Mouse (Mus musculus) A20 (cell line): ENCODE data around the gene Pik3r1.

ENCODE experiments used
- DNase-seq: peaks from one replicate; pipeline ENCODE4 v3.0.0-alpha.2; 2011; ENCODE audit warnings: low read depth, low spot score

Gene Pik3r1

DNA sequence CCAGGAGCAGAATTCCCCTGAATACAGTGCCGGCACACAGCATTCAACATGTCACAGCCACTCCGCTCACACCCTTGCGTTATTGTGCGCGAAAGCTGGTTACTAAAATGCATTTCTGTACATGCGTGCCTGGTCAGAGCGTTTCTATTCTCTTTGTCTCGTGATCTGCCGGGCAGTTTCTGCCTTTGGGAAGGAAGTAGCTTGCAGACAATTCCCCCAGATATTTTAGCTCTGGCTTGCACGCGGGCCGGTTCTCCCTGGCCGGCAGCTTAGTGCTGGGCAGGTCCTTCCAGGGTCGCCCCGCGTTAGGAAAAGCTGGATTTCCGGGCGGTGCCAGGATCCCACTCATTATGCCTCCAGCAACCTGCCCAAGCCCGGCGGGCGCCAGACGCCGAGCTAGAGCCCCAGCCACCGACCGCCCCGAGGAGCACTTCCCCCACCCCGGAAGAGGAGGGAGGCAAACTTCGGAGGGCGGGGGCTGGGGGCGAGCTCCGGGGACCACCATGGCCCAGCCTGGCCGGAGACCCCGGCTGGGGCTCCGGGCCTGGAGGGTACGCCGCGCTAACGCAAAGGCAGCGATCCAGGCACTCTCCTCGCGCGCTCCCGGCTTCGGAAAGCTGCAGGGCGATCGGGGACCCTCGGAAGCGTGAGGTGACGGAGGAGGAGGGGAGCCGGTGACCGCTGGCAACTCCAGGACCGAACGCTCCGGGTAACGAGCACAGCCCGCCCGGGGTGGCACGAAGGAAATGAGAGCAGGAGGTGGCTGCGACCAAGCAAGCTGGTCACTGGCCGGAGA lies 806 bp downstream of the Pik3r1 start:
- DNase-seq: peak; percentile 87

DNA sequence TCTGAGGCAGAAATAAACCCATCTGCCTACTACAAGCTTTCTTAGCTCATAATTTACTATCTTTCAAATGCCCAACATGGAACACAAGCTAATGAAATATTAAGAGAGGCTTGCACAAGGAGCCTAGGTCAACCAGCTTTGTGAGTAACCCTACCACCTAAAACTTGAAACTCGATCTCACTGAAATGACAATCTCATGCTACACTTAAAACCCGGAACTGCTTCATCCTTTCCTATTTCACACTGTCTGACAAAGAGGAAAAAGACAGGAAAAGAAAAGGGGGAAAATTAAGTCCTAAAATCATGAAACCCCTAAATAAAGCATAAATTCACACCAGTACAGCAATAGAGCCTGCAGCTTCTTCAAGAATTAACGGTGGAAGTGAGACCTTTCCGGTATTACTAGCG lies 1.4 kb downstream of the Pik3r1 start:
- peak; percentile 64 for DNase-seq

DNA sequence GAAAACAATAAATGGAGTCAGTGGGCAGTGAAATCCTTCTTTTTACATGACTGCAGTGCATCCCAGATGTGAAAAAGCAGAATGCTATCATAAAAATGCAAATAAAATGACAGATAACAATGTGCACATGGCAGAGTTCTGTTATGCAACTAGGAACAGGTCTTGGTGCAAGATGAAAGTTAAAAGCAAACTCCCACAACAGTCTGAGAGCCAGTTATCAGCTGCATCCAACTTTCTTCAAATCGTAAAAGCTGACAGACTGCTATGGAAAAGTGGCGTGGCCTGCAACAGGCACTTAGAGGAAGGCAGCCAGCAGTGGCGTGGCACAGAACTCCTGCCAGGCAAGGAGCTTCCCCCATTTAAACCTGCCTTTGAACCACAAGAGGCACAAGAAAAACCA lies 2.0 kb downstream of the Pik3r1 start:
- DNase-seq: no peak

DNA sequence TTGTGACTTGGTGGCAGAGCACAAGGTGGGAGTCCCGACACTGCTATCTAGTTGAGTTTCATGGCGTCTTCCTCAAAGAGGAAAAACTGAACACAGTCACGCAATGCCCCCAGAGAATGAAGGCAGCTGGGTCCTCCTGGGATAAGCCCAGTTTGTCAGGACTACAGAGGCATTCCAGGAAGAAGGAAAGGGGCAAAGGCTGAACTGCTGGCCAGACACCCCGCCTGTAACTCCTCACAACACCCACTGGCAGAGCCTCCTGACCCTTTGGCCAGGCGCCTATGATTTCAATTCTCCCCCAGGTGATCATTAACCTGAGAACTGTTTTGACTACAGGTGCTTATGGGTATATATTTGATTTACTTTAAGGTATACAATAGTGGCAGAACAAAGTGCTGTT lies 3.9 kb downstream of the Pik3r1 start:
- DNase-seq: no peak

DNA sequence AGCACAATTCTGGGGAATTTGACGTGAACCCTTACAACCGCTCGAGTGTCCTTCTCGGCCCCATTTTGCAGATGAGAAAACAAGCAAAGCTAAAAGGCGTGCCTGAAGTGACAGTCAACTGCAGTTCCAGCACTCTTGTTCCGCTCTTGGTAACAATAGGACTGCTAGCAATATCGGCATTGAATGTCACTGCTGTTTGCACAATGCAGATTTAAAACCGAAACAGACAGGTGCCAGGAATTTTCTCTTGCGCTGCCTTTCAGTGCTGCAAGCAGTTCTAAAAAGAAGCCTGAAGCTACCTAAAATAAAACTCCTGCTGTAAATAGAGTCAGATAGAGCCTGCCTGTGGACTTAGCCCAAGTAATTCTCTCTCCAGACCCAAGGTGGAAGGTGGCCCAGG lies 4.3 kb downstream of the Pik3r1 start:
- DNase-seq: no peak

DNA sequence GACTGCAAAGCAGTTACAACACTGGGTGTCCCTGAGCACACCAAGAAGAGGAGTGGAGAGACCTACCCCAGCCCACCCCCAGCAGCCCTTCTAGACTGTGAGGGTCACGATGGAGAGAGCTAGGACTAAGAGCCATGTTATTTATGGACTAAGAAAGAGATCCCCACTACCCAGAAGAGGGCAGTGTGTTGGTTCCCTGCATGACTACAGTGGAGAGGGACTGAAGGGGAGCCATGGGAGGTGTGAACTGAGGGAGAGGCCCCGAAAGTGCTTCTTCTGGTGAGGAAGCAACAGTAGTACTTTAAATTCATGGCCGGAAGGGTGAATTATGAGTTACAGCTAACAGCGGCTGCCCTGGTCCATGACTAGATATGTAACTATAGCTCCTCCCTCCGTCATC lies 4.9 kb downstream of the Pik3r1 start:
- no peak for DNase-seq

DNA sequence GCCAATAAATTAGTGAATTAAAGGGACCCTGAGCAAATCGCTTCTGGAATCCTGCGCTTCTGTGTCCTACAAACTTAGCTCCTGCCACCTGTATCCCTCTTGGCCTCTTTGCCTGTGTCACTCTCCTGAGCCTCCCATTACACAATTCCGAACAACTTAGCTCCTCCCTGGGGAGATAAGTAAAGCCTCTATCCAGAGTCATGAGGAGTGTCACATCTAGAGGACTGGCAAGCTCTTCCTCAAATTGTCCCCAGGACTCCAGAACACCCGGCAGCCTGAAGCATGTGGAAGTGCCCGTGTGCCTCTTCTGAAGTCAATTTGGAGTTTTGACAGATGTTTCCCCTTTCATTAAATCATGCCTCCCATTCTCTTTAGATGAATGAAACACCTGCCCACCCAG lies 6.4 kb downstream of the Pik3r1 start:
- DNase-seq: no peak

DNA sequence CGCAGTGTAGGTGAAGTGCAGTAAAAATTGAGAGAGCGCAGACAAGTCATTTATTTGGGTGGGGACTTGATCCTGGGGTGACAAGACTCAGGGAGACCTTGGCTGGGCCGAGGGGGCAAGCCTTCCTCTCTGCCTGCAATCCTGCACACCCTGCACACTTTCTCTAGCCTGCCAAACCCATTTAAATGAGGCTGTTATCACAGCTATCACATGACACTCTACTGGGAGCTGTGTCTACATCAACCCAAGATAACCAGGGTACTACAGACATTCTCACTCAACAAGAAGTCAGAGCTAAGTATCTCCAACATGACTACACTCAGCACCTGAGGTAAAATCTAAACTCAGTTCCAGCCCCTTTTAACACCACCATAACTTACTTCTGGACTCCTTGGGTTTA lies 7.1 kb downstream of the Pik3r1 start:
- DNase-seq: no peak

DNA sequence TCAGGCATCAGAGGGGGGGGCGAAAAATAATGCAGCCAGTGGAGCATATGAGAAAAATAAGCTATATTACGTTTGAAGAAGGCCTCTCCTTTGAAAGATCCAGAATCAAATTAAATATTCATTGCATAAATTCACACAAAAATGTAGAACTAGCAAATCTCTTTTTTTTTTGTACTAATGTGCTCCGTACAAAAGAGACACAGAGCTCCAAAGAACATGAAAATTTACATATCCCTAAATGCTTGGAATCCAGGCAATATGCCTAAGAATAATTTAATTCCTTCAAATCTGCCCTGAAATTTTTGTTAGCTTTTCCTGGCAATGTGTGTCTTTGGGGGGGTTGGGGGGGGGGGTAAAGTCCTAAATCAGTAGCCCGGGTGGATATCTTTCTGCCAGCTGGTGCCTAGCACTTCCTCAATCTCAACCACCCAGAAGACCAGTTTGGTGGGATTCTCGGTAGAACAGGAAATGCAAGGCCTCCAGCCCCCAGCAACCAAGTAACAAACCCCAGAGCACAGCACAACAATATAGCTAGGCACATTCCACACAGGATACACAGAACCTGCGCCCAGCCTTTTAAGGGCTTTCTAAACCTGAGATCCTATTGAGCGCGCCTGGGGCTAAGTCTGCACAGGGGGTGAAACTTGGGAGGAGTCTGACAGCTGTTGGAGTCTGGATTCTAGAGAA lies 7.9 kb downstream of the Pik3r1 start:
- DNase-seq: peak; percentile 53

DNA sequence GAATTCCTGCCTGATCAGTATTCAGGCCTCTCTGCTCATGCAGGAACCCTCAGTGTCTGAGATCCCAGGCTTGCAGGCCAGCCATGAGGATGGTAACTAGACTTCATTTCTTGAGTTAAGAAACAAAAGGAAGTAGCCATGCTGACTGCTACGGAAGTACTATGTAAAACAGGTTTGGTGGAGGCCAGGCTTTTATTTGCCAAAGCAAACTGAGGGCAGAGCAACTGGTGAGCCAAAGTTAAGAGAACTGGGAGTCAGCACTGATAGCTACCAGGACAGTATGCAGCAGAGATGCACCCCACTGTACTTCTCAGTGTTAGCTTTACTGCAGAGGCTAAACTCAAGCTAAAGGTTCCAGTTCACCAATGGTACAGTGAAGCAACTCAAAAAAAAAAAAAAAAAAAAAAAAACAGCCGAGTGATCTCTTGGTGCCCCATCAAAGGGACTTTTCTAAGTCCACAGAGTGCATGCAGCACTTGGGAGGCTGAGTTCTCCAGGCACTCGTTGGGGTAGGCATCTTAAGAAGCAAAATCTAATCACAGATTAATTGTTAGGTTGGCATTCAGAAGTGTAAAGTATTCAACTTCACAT lies 8.6 kb downstream of the Pik3r1 start:
- DNase-seq: peak; percentile 53

DNA sequence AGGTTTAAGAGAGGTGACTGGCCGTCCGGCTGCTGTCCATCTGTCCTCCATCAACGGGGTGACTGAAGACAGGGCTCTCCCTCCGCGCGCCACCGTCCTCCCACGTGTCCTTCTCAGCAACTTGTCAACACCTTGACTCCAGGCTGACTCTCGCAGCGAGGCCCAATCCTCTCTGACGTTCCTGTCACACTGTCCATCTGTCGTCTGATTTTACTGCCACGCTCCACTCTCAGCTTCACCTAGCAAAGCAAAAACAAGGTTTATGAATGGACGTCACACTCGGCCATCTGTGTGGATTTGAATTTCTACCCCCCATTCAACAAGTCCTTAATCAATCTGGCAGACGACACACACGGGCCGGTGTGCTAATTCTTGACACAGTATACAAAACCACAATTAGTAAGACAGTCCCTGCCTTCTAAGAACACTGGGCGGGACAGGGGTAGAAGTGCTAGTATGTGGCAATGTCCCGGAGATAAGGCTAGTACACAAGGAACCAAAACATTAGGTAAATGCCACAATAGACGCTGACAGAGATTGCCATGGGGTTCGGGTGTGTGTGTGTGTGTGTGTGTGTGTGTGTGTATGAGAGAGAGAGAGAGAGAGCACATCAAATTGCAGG lies 10.1 kb downstream of the Pik3r1 start:
- no peak for DNase-seq

DNA sequence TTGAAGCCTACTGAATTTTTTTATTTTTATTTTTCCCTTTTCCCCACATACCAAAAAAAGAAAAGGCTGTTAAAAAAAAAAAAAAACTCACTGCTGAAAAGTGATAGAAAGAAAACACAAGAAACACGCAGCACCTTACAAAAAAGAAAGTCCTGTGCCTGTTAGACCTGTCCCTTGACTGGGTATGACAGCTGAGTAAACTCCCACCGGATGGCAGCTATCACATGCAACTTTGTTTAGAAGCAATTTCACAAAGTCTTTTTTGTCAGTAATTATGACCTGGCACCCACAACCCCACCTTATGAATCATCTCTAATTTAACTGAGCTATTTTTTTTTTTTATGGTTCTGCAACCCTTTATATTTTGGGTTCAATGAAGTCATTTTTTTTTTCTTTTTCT lies 12.8 kb downstream of the Pik3r1 start:
- DNase-seq: no peak

DNA sequence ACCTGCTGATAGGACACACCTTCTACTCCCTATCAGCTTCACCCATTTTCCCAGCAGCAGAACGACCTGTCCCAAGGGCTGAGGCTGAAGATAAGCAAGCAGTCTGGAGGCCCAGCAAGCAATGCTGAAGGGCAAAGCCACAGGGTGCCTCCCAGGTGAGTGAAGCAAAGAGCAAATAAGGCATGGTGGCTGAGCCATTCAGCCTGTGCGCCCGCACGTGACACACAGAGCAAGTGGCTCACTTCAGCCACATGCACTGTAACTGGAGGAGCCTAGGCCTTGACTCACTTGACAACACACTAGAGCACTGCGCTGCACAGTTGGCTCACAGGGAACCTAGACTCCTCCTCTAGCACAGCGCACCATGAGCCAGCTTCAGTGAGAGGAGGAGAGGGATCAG lies 14.4 kb downstream of the Pik3r1 start:
- DNase-seq: no peak

DNA sequence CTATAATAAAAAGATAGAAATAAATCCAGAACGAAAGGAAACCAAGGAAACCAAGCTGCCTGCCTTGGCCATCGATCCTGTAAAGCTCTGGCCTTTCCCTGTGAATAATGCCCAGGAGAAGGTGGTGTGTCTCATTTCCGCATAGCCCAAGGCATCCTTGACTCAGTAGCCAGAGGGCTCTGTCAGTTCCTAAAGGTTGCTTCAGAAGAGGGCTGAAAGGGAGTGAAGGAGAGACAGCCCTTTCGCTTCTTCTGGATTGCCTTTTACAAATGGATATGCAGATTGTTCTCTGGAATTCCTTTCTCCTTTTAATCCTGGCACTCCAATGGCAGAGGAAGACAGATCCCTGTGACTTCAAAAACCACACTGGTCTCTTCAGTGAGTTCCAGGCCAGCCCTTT lies 16.2 kb downstream of the Pik3r1 start:
- DNase-seq: no peak

DNA sequence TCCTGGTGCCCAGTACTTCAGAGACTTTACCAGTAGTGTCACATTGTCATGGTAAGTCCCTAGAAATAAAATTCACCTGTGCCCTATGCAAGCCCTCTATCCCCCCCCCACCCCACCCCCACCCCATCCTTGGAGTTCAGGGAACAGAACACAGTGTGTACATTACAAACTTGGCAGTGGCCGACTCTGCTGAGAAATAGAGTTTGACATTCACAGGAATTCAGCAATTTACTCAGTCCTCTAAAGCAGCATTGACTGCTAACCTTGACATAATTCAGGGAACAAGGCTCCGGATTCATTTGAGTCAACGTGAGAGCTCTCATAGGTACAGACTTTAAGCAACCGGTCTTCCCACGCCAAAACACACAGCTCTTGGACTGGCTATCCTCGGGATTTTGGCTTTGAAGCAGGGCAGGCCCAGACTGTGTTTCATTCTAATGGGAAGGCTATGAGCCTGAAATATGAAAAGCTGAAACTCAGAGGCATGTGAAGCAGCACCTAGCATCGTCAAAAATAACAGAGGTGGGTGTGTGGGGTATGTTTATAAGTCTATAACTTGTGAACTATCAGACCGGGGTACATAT lies 21.9 kb downstream of the Pik3r1 start:
- DNase-seq: no peak

DNA sequence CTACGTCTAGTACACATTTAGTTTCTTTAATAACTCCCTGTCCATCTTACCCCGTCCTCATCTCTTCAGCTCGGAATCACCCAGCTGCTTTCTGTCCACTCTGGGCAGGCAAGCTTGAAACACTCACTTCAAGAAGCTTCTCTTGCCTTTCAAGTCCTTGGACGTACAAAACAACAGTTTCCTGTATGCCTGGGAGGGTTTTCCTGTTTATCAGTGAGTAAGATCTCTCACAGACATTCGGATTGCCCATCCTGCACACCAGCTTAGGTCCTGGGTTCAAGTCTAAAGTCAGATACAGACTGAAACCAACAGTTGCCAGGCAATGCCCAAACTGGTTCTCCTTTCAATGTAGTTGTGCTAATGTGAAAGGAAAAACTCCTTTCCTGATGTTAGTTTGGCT lies 23.1 kb downstream of the Pik3r1 start:
- DNase-seq: no peak

DNA sequence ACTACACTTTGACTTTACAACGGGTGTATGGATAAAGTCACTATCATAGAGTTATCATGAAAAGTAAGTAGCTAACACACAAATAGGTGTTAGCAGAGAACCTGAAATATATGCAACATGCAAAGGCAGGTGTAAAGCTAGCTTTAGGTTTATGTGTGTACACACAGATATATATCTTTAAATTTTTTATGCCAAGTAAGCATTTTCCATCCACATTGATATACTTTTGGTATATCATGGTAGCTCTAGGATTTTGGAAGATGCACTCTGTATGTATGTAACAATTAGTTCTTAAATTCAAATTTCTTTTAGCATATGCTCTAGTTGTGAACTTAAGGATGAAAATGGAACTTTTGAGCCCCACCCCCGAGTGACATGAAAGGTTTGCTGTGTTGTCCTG lies 24.0 kb downstream of the Pik3r1 start:
- DNase-seq: no peak

DNA sequence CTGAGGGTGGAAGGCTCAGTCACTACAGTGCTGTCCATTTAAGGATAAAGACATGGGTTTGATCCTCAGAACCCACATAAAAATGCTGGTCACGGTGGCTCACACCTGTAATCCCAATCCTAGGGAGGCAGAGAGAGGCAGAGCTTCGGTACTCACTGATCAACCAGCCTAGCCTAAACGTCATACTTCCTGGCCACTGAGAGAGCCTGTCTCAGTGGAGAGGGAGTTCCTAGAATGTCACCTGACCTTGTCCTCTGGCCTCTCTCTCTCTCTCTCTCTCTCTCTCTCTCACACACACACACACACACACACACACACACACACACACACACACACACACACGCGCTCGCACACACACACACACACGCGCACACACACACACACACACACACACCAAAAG lies 24.8 kb downstream of the Pik3r1 start:
- DNase-seq: no peak

DNA sequence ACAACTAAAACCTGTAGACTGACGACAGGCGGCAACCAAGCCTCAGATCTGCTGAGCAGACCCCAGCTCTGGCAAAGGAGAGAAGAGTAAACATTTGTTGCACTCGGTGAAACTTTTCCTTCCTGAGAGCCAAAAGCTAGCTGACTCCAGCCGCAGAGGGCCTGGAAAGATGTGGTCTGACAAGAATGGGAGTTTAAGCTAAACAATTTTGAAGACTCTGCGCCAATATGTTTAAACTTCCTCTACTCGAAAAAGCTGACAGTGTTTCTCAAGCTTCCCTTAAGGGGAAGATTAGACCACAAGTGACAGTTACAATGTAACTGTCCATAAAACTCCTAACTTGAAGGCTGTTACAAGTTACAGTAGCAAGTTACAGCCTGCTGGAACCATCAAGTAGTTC lies 25.4 kb downstream of the Pik3r1 start:
- no peak for DNase-seq

DNA sequence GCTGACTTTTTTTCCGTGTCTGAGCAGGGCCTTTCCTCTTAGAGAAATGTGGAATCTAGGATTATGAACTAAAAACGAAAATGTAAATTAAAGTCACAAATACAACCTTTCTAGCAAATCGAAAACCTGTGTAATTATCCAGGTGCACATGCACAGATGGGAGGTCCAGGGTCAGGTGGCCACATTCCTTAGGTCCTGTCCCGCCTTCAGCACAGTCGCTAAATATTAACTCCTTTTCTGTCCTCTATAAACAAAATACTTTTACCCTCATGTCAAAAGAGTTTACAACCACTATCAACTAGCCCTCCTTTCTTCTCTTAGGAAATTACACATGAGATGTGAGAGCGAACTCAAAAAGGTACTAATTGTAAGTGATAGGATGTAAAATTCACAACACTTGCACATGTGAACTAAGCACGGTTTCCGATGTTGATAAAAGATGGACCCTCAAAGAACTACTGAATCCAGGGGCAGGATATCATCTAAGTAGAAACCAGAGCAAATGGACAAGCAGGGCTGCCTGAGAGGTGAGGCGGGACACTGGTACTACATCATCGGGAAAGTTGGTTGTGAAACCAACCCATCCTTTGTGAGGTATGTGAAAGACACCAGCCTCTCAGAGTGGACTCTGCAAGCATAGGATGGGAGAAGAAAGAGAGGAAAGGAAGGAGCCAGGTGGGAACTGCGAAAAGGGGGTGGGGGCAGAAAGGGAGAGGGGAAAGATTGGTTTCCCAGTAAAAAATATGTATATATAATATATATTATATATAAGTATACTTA lies 26.3 kb downstream of the Pik3r1 start:
- DNase-seq: no peak

DNA sequence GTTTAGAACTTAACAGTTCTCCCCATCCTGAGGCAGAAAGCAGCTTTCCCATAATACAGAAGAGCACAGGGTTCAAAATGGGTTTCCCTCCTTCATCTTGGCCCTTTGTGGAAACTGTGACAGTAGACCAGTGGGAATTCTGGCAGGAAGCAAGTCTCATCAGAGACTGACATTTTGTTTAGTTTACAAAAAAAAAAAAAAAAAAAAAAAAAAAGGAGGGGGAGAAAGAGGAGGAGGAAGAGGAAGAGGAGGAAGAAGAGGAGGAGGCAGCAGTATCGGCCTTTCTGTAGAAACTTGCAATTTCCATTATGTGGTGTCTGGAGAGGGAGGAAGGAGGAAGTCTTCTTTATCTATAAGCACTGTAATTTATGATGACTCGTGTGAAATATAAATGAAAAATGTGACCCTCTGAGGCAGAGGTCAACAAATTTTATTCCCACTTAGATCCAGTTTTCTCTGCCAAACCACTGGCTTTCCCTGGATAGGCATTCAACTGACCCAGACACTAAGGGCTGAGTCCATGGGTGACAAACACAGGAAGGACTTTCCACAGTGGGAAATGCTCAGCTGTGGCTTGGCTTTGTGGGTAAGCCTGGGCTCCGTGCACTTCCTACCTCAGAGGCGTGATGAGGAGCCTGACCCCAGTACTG lies 28.2 kb downstream of the Pik3r1 start:
- DNase-seq: no peak
